Mouse (Mus musculus) neural tube, embryonic 14.5 days (tissue): ENCODE data around the gene Tulp1. TPM values are rescaled to one million over a fixed set of nuclear protein-coding genes. Genes with fewer than 3 reads are reported as not detected.

ENCODE experiments used
- ATAC-seq: fragments of 200-750 bp; cut with Nextera tagmentation; 2 replicates; pipeline ENCODE4 v1.8.0; 2017; ENCODE audit warnings: low read depth, mild to moderate bottlenecking, moderate TSS enrichment, moderate library complexity
- H3K27ac ChIP-seq: fragments of 300-500 bp; sonication (generic); 2 replicates; pipeline ENCODE4 v1.5.1; 2014; ENCODE audit warnings: low read depth, mild to moderate bottlenecking, control low read depth, low read length, moderate library complexity, mixed read lengths
- H3K27me3 ChIP-seq: fragments of 300-500 bp; sonication (generic); 2 replicates; pipeline ENCODE4 v1.6.1; 2014; ENCODE audit warnings: low read length; ENCODE audit not compliant: control insufficient read depth, insufficient read depth
- H3K36me3 ChIP-seq: fragments of 300-500 bp; sonication (generic); 2 replicates; pipeline ENCODE4 v1.6.1; 2014; ENCODE audit warnings: low read length, mixed read lengths; ENCODE audit not compliant: control insufficient read depth, insufficient read depth
- H3K4me1 ChIP-seq: fragments of 300-500 bp; sonication (generic); 2 replicates; pipeline ENCODE4 v1.6.1; 2014; ENCODE audit warnings: low read length; ENCODE audit not compliant: control insufficient read depth, insufficient read depth
- H3K4me2 ChIP-seq: fragments of 300-500 bp; sonication (generic); 2 replicates; pipeline ENCODE4 v1.6.1; 2014; ENCODE audit warnings: mild to moderate bottlenecking, low read depth, low read length, control low read depth
- H3K4me3 ChIP-seq: fragments of 300-500 bp; sonication (generic); 2 replicates; pipeline ENCODE4 v1.5.1; 2014; ENCODE audit warnings: low read depth, low read length, control low read depth, mixed read lengths
- H3K9ac ChIP-seq: fragments of 300-500 bp; sonication (generic); replicated peaks from 2 replicates; pipeline ENCODE4 v1.6.1; 2014; ENCODE audit warnings: low read depth, mild to moderate bottlenecking, control low read depth, low read length, mixed read lengths
- H3K9me3 ChIP-seq: fragments of 300-500 bp; sonication (generic); 2 replicates; pipeline ENCODE4 v1.6.1; 2016; ENCODE audit warnings: low read length; ENCODE audit not compliant: control insufficient read depth
- WGBS: fragments of 180-500 bp; shearing (Covaris S2); extraction: QIAGEN DNeasy Blood & Tissue Kit; methylation state at CpG from one replicate; pipeline ENCODE4 v1.1.7; 2014; 5-methylcytosine and 5-hydroxymethylcytosine counted together
- polyA plus RNA-seq: library from polyadenylated mRNA; unstranded; fragments of >200 nt; fragmentation: Nextera tagmentation; extraction: Ambion mirVana; gene quantifications from 2 replicates; pipeline ENCODE4 v1.2.1, GENCODE M21; 2014

Tulp1 gene
- polyA plus RNA-seq, 1 experiment from 2014 or later: 0.66 TPM

GRCm38 (mm10) chr17:28305172-28305571 is 59.9 kb downstream of the Tulp1 start:
- H3K4me3 ChIP-seq: no peak overlapping the region
- ATAC-seq: no peak
- H3K4me1 ChIP-seq: no peaks in the 10 kb centered on the region
- H3K27ac ChIP-seq: no peak overlapping the region
- no peaks in the 10 kb centered on the region for H3K27me3 ChIP-seq
- no peak overlapping the region for H3K4me2 ChIP-seq
- H3K9ac ChIP-seq: no peak overlapping the region
- WGBS: 61% methylated on average over 10 of the region's 10 CpGs
- no peaks in the 10 kb centered on the region for H3K9me3 ChIP-seq
- no peaks in the 10 kb centered on the region for H3K36me3 ChIP-seq

Other genes with a start within 250 kb of the Tulp1 start
- gene Scube3, start 223.1 kb downstream of the Tulp1 start, polyA plus RNA-seq: 4.7 and 6.3 TPM in 2 replicates
- 37.6 and 46.1 TPM in 2 replicates for gene Zfp523, start 188.1 kb downstream of the Tulp1 start, polyA plus RNA-seq
- 4.0 and 5.0 TPM in 2 replicates for gene Def6, start 157.4 kb downstream of the Tulp1 start, polyA plus RNA-seq
- 1.3 and 2.0 TPM in 2 replicates for gene Ppard, start 132.5 kb downstream of the Tulp1 start, polyA plus RNA-seq
- gene Fance, start 51.7 kb downstream of the Tulp1 start, polyA plus RNA-seq: 22.7 and 23.5 TPM in 2 replicates
- gene Rpl10a, start 36.8 kb downstream of the Tulp1 start, polyA plus RNA-seq: 367 and 407 TPM in 2 replicates
- gene Tead3, start 14.4 kb downstream of the Tulp1 start, polyA plus RNA-seq: 1.2 and 1.6 TPM in 2 replicates
- 9.9 and 11.1 TPM in 2 replicates for gene Fkbp5, start 152.3 kb upstream of the Tulp1 start, polyA plus RNA-seq
- gene Armc12, start 165.6 kb upstream of the Tulp1 start, polyA plus RNA-seq: not detected in 2 replicates
- gene Clpsl2, start 184.2 kb upstream of the Tulp1 start, polyA plus RNA-seq: not detected in 2 replicates
- gene Clps, start 195.5 kb upstream of the Tulp1 start, polyA plus RNA-seq: not detected in 2 replicates
- 12.7 and 18.1 TPM in 2 replicates for gene Lhfpl5, start 210.4 kb upstream of the Tulp1 start, polyA plus RNA-seq